Mouse (Mus musculus): Measurements from ENCODE around the gene Rrp12. TPM values are rescaled to one million over a fixed set of nuclear protein-coding genes. Genes with fewer than 3 reads are reported as not detected.
"Not testable (repeated sequence)": the region's sequence is repeated elsewhere in the genome, so short reads cannot be mapped to it uniquely, and the experiment has no call there.

The Rrp12 gene
- total RNA-seq, 2 experiments from 2014 or later, result 33.4 to 34.2 TPM

GRCm38 (mm10) chr19:41900495-41901090, 4.6 kb upstream of the Rrp12 start:
- H3K27ac ChIP-seq, result no peak overlapping the region
- H3K4me3 ChIP-seq, result no peak overlapping the region
- TF ChIP-seq CTCF (conservative IDR thresholded peaks at IDR 0.05), result no peak
- no peak for DNase-seq (ENCODE audit: low spot score in 2 of 2)

DNA sequence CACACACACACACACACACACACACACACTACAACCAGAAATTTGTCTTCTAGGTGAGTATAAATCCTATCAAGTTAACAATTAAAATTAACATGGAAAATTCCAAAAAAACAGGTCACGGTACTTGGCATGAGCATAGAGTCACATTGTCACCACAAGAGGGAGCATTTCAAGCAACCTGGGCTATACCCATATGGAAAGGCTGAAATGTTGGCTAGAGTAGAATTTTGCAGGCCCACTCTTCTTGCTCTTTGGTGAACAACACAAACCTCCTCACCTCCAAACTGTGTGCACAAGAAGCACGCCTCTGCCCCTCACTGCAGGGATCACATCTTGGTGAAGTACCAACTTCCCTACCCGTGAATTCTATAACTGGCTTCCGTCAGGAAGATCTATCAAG, 2.9 kb upstream of the Rrp12 start:
- DNase-seq (ENCODE audit: low spot score in 2 of 2), result peak in 1 of 2 experiments; percentile 21
- Histone ChIP-seq H3K27ac (no peak overlapping the region), H3K4me3 (no peak overlapping the region)
- peak; percentile 80 for TF ChIP-seq CTCF (conservative IDR thresholded peaks at IDR 0.05)

DNA sequence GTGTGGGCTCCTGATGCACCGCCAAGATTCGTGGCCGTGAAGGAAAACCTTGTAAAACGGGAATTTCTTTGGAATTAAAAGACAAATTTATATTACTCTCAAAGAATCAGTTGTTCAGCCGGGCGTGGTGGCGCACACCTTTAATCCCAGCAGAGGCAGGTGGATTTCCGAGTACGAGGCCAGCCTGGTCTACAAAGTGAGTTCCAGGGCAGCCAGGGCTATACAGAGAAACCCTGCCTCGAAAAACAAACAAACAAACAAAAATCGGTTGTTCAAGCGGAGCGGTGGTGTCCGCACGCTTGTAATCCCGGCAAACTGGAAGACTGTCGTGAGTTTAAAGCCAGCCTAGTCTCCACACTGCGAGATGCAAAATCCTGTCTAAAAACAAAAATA, 342 bp upstream of the Rrp12 start:
- Histone ChIP-seq H3K27ac (peak overlapping the region; percentile 60), H3K4me3 (peak overlapping the region; percentile 94)
- no peak for TF ChIP-seq CTCF (conservative IDR thresholded peaks at IDR 0.05)
- no peak for DNase-seq (ENCODE audit: low spot score in 2 of 2)

- Histone ChIP-seq H3K4me3 (peak overlapping the region; percentile 94), H3K27ac (no peak overlapping the region)
- DNase-seq (ENCODE audit: low spot score in 2 of 2), result no peak
- no peak for TF ChIP-seq CTCF (conservative IDR thresholded peaks at IDR 0.05)
Measured at GRCm38 (mm10) chr19:41894959-41895358, 1.0 kb downstream of the Rrp12 start.

GRCm38 (mm10) chr19:41888191-41888590, 7.8 kb downstream of the Rrp12 start:
- no peak for TF ChIP-seq CTCF (conservative IDR thresholded peaks at IDR 0.05)
- Histone ChIP-seq H3K4me3 (no peak overlapping the region), H3K27ac (no peak overlapping the region)
- no peak for DNase-seq (ENCODE audit: low spot score in 2 of 2)

DNA sequence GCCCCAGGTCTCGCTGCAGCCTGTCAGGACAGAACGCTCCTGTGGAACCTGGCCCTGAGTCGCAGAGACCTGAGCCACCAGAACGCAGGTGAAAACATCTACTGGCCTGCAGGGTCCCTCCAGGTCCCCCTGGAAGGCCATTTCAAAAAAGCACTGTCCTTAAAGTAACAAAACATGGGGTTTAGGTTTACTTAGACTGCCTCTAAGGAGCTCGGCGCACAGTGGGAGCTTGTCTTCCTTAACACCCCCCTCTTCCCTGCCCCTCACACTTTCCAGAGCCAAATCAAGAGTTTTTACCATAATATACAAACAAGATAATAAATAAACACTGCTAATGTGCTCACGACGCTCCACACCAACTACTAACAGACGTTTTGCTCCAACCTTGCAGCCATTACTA, 12.1 kb downstream of the Rrp12 start:
- Histone ChIP-seq H3K4me3 (no peak overlapping the region), H3K27ac (no peak overlapping the region)
- no peak for TF ChIP-seq CTCF (conservative IDR thresholded peaks at IDR 0.05)
- no peak for DNase-seq (ENCODE audit: low spot score in 2 of 2)

- no peak overlapping the region for H3K27ac ChIP-seq
- TF ChIP-seq CTCF (conservative IDR thresholded peaks at IDR 0.05), result no peak
- DNase-seq (ENCODE audit: low spot score in 2 of 2), result no peak
- H3K4me3 ChIP-seq, result no peak overlapping the region
Measured at GRCm38 (mm10) chr19:41881842-41882241, 14.1 kb downstream of the Rrp12 start.

DNA sequence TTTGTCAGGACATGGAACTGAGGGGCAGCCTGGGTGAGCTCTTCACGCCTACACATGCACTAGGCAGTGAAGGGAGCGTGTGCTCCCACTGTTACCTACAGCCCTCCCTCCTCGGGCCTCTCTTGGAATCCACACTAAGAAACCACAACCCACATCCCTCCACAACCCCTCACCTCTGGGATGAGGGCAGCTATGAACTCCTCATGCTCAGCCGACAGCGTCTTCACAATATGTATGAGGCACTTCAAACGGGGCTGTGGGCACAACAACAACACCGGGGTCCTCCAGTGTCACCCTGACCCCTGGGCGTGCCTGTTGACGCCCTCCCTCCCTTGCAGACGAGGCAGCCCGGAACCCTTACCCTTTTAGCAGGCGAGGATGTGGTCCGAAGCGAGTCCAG, 21.6 kb downstream of the Rrp12 start:
- Histone ChIP-seq H3K27ac (no peak overlapping the region), H3K4me3 (no peak overlapping the region)
- DNase-seq (ENCODE audit: low spot score in 2 of 2), result no peak
- no peak for TF ChIP-seq CTCF (conservative IDR thresholded peaks at IDR 0.05)

- Histone ChIP-seq H3K27ac (peak overlapping the region; percentile 71), H3K4me3 (no peak overlapping the region)
- no peak for TF ChIP-seq CTCF (conservative IDR thresholded peaks at IDR 0.05)
- DNase-seq (ENCODE audit: low spot score in 2 of 2), result peak in 1 of 2 experiments; percentile 19
Measured at GRCm38 (mm10) chr19:41872285-41872684, 23.7 kb downstream of the Rrp12 start.

DNA sequence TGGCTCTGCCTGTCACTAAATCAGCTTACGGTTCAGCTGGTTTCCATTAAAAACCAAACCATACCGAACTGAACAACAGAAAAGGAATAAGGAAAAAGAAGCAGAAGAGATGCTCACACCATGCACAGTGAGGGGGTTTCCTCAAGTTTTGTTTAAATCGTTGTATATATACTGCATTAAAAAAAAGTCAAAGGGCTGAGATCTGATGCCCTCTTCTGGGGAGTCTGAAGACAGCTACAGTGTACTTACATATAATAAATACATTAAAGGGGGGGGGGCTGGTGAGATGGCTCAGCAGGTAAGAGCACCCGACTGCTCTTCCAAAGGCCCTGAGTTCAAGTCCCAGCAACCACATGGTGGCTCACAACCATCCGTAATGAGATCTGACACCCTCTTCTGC, 26.0 kb downstream of the Rrp12 start:
- H3K27ac ChIP-seq, result peak overlapping the region; percentile 43
- not testable (repeated sequence) for H3K4me3 ChIP-seq; DNase-seq (ENCODE audit: low spot score in 2 of 2)
- TF ChIP-seq CTCF (conservative IDR thresholded peaks at IDR 0.05), result peak; percentile 41

DNA sequence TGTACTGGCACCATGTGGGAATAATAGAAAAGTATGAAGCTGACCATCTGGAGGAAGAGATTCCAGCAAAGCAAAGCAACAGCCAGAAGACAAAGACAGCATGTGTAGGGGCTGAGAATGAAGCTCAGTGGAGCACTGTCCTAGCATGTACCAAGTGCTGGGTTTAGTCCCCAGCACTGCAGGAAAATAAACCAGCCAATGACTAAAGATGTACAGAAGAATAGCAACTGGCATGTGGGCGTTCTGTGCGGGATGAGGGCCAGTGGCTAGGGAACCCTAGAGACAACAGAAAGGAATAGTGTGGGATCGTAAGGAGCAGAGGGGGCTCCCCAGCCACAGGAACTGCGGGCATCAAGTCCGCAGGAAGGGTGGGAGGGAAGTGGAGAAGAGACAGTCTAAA, 26.7 kb downstream of the Rrp12 start:
- DNase-seq (ENCODE audit: low spot score in 2 of 2), result no peak
- H3K4me3 ChIP-seq, result no peak overlapping the region
- TF ChIP-seq CTCF (conservative IDR thresholded peaks at IDR 0.05), result no peak
- H3K27ac ChIP-seq, result peak overlapping the region; percentile 43

- no peak for TF ChIP-seq CTCF (conservative IDR thresholded peaks at IDR 0.05)
- no peak overlapping the region for H3K4me3 ChIP-seq
- no peak for DNase-seq (ENCODE audit: low spot score in 2 of 2)
- no peak overlapping the region for H3K27ac ChIP-seq
Measured at GRCm38 (mm10) chr19:41866707-41867106, 29.3 kb downstream of the Rrp12 start.

DNA sequence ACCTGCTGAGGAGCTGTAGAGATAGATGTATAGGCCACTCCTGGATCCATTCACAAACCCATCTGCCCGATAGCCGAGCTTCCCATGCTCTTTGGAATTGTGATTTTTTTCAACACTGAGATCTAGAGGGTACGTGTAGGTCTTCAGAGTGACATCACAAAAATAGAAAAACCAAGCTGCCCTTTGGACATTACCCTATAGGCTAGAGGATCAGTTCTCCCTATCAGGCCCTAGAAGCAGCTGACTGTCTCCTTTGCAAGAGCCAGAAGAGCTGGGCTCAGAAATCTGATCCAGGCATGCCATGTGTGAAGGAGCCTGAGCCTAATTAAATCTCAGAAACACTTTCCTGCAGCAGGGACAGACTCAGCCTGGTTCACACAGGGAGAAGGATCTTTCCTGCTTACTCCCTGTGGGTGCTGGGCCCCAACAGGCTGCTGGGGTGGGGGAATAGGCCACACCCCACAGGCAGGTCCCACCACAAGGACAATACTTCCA, 38.1 kb downstream of the Rrp12 start:
- no peak for TF ChIP-seq CTCF (conservative IDR thresholded peaks at IDR 0.05)
- DNase-seq (ENCODE audit: low spot score in 2 of 2), result no peak
- Histone ChIP-seq H3K27ac (peak overlapping the region; percentile 43; the same call in 1 of the 2 replicates), H3K4me3 (no peak overlapping the region)

GRCm38 (mm10) chr19:41857086-41857762, 38.7 kb downstream of the Rrp12 start:
- Histone ChIP-seq H3K27ac (0 out of 2 replicates have a peak overlapping the region, but pooled peaks have one; percentile 43), H3K4me3 (no peak overlapping the region)
- TF ChIP-seq CTCF (conservative IDR thresholded peaks at IDR 0.05), result no peak
- DNase-seq (ENCODE audit: low spot score in 2 of 2), result no peak

Measured in layer of hippocampus, adult 2 months (tissue).